Mouse (Mus musculus): Measurements from ENCODE around the gene Ankrd23.

GRCm38 (mm10) chr1:36525774-36526173 lies 10.9 kb downstream of the Ankrd23 start:
- no peak for TF ChIP-seq GATA1 (IDR thresholded peaks at IDR 0.05; ENCODE audit: borderline replicate concordance, low read length)
- TF ChIP-seq FLI1 (IDR thresholded peaks at IDR 0.05; ENCODE audit: low read length) = no peak
